Mouse (Mus musculus) kidney, adult 11 months (tissue): Measurements from ENCODE around the gene Zfp202.

Experiments
- DNase-seq: peaks from one replicate; pipeline ENCODE4 v3.0.0; 2022

Zfp202 gene

GRCm38 (mm10) chr9:40241223-40241801, 49.2 kb downstream of the Zfp202 start:
- DNase-seq, result no peak

GRCm38 (mm10) chr9:40241951-40242888, 50.1 kb downstream of the Zfp202 start:
- no peak for DNase-seq

DNA sequence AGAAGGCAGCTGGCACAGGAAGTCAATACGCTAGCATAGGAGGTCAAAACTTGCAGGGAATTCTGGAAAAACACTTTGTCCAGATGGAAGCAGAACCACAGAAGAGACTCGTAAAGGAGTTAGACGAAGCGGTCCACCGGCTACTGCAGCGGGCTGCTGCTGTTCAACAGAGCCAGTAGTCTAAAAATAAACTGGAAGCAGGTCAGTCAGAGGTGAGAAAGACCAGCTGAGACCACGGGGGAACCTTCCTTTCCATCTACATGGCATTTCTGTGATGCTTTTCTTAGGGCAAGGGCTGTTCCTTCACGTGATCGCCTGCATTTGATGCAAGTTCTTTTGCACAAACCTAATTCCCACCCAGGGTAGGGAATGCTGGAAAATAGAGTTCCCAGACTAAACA, 53.4 kb downstream of the Zfp202 start:
- no peak for DNase-seq

- no peak for DNase-seq
These were observed 54.0 kb downstream of the Zfp202 start for GRCm38 (mm10) chr9:40245974-40246665.

DNA sequence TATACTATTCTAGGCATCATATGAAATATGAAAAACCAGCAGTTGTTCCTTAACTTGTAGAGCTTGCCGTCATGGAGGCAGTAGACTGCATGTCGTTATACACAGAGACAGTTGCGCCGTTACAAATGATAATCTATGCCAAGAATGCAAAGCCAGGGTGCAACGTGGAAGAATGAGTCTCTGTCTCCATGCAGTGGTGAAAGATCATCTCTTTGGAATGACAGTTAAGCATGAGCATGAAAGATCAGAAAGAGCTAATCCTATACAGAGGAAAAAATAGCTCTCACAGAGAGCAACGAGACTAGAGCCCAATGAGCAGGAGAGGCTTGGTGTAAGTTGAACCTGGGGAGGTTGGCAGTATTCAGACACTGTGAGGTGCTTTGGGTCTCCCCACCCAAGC, 54.6 kb downstream of the Zfp202 start:
- no peak for DNase-seq

GRCm38 (mm10) chr9:40249106-40249505, 57.0 kb downstream of the Zfp202 start:
- no peak for DNase-seq

DNA sequence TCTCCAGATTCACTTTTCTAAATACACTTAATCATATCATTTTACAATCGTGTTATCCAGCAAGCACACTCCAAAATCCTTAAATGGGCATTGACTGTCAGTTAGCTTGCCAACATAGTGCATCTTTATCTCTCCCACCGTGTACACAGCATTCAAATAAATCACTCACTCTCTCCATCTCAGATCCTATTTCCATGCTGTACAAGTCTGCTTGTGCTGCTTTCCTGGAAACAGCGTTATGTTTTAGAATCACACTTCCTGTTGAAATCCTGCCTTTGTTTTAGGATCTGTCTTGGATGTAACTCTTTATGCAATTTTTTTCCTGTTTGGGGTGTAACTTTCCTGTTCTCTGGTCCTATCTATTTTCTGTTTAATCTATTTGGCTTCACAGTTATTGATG, 60.3 kb downstream of the Zfp202 start:
- no peak for DNase-seq
